Mouse (Mus musculus): ENCODE measurements around the gene Pkp4. TPM values are rescaled to one million over a fixed set of nuclear protein-coding genes. Genes with fewer than 3 reads are reported as not detected.

Pkp4 gene
- total RNA-seq, 2 experiments from 2014 or later = 211 to 222 TPM

DNA sequence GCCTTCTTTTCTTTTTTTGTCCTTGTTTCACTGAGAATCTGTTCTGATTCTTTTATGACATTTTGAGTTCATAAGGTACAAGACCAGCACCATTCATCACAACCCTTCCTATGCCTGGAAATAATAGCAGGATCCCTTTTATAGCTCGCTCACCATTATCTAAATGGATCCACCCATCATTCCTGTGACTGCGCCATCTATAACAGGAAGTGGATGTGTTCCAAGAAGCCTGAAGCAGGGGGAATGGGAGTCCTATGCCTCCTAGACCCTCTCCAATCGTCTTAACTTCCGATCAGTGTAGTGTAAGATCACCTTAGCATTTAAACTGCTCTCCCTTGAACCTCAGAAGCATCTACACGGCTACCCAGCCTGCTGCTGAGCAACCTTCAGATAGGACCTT lies 50.4 kb downstream of the Pkp4 start:
- intact Hi-C loops (cut with DNase I) = no loop called here

DNA sequence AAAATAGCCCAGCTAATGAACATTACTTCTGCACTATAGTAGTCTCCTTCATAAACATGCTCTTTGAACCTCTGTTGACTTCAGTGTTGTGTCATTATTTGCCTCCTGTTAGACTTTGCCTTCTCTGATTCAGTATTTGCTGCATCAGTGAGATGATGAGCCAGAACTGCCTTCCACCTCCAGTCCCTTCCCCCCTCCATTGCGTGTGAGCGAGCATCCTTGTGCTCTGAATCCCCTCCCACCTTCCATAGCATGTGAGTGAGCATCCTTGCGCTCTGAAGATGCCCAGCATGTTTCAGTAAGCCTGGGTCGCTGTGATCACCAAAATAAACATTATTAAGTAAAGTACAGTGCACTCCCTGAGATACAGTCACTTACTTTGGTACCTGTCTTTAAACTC lies 51.8 kb downstream of the Pkp4 start:
- intact Hi-C loops (cut with DNase I) = no loop called here
- DNase-seq (ENCODE audit: low spot score in 2 of 2) = no peak

More for the DNA sequence above, 50.4 kb downstream of the Pkp4 start:
- DNase-seq (ENCODE audit: low spot score in 2 of 2) = no peak

- intact Hi-C loops (cut with DNase I) = no loop called here
- DNase-seq (ENCODE audit: low spot score in 2 of 2) = no peak
These were observed 52.2 kb downstream of the Pkp4 start for GRCm38 (mm10) chr2:59212846-59213245.

- intact Hi-C loops (cut with DNase I) = no loop called here
- DNase-seq (ENCODE audit: low spot score in 2 of 2) = no peak
These were observed 57.3 kb downstream of the Pkp4 start for GRCm38 (mm10) chr2:59217931-59218330.

DNA sequence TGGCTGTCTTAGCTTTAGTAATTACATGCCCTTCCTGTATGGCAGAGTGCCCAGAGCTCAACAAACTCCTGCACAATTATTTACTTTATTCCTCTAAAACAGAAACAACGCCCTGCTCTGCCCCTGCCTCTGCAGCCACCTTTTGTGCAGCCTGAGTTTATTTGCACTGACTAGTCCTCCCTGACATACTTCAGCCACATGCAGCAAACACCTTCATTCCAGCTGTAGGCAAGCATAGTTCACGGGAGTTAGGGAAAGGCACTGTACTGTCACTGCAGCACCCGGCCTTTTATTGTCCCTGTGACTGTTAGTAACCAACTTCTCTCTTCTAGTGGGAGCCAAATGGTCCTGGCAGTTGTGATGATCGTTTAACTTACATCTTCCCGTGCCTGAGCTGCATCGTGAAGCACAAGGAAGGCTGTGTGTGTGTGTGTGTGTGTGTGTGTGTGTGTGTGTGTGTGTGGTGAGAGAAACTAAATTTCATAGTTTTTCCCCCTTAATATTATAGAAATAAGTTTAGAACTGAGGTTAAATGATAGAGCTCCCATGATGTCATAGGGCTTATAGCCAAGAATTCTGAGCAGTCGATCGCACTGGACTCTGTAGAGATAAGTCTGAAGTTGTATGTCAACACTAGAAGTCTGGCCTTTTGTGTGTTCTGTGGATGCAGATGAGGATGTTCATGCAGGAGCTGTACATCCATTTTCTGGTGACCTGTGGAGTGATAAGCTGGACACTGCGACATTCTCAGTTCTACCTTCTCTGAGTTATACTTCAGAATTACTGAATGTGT lies 59.5 kb downstream of the Pkp4 start:
- no peak for DNase-seq (ENCODE audit: low spot score in 2 of 2)
- intact Hi-C loops (cut with DNase I) = no loop called here

DNA sequence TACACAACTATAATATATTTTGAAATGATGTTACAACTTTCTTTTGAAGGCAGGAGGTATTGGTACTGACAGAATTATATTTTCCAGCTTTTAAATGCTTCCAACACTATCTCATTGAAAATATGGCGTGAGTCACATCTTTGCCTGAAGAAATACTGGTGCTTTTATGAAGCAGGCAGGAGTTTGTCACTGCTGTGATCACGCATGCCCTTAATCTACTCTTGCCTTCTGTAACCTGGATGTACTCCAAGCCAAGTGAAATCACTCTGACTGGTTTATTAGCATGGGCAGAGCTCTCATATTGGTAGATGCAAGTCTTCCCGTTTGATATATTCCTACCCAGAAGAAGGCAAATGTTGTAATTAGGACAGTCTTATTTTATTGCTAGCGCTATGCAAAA lies 65.7 kb downstream of the Pkp4 start:
- intact Hi-C loops (cut with DNase I) = no loop called here
- DNase-seq (ENCODE audit: low spot score in 2 of 2) = no peak

DNA sequence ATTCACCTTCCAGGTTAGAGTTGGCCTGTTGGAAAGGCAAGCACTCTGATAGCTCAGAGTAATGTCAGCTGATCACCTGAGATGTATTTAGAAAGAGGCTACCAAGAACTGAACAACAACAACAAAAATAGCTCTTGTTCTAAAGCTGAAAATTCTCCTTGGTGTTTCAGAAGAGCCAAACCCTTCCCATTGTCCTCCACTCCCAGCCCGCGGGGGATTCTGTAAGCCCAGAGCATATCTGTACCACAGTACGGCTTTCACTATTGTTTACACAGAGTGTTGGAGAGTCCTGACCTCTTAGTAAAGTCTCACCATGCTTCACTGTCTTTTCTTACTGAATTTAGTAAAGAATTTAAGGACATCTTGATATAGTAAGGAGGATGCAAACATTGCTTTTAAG lies 66.4 kb downstream of the Pkp4 start:
- intact Hi-C loops (cut with DNase I) = no loop called here
- DNase-seq (ENCODE audit: low spot score in 2 of 2) = no peak

GRCm38 (mm10) chr2:59227508-59228263 lies 67.0 kb downstream of the Pkp4 start:
- intact Hi-C loops (cut with DNase I) = no loop called here
- no peak for DNase-seq (ENCODE audit: low spot score in 2 of 2)

DNA sequence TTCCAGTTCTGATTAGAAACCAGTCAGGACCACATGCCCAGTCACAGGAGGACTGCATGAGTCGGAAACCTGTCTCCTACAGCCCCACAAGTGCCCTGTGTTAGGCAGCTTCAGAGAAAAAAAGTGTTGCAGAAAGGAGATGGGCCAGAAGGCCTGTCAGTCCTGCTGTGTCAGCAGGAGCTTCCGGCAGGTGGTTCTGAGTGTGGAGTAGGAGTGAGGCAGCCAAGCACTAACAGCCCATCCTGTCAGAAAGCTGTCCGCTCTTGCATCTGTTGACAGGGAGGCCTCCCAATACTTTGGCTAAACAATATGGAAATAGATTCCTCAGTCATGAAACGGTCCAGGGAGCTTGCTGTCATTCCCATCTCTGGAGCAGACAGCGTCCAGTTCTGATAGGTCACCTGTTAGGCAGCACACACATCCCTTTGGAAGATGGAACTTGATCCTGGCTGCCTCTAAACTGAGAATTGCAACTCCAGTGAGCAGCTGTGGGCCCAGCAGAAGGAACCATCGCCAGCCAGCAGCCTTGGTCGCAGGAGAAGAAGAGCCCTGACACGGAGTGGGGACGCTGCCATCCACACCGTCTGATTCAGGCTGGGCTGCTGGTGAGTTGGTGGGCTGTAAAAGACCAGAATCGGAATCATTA lies 68.7 kb downstream of the Pkp4 start:
- intact Hi-C loops (cut with DNase I) = no loop called here
- DNase-seq (ENCODE audit: low spot score in 2 of 2) = no peak

- intact Hi-C loops (cut with DNase I) = no loop called here
- no peak for DNase-seq (ENCODE audit: low spot score in 2 of 2)
These were observed 70.0 kb downstream of the Pkp4 start for GRCm38 (mm10) chr2:59230656-59231055.

GRCm38 (mm10) chr2:59231514-59231913 lies 70.9 kb downstream of the Pkp4 start:
- DNase-seq (ENCODE audit: low spot score in 2 of 2) = no peak
- intact Hi-C loops (cut with DNase I) = no loop called here

- intact Hi-C loops (cut with DNase I) = no loop called here
- DNase-seq (ENCODE audit: low spot score in 2 of 2) = no peak
These were observed 72.8 kb downstream of the Pkp4 start for GRCm38 (mm10) chr2:59233294-59233923.

DNA sequence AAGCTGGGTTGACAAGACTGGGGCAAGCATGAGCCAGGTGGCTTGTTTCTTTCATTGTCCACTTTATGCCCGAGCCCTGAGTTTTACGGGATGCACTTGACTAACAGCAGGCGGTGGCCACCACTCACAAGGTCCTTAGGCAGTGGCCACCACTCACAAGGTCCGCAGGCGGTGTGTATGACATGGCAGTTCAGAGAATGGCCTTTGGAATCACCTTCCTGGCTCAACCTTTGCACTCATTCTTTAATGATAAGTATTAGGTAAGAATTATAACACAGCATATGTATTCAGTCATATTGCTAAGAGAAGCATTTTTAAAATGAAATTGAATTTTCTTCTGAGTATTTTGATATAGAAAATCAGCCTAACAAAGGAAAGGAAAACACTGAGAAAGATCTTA lies 73.3 kb downstream of the Pkp4 start:
- intact Hi-C loops (cut with DNase I) = no loop called here
- no peak for DNase-seq (ENCODE audit: low spot score in 2 of 2)

GRCm38 (mm10) chr2:59234537-59234936 lies 73.9 kb downstream of the Pkp4 start:
- intact Hi-C loops (cut with DNase I) = no loop called here
- DNase-seq (ENCODE audit: low spot score in 2 of 2) = no peak

DNA sequence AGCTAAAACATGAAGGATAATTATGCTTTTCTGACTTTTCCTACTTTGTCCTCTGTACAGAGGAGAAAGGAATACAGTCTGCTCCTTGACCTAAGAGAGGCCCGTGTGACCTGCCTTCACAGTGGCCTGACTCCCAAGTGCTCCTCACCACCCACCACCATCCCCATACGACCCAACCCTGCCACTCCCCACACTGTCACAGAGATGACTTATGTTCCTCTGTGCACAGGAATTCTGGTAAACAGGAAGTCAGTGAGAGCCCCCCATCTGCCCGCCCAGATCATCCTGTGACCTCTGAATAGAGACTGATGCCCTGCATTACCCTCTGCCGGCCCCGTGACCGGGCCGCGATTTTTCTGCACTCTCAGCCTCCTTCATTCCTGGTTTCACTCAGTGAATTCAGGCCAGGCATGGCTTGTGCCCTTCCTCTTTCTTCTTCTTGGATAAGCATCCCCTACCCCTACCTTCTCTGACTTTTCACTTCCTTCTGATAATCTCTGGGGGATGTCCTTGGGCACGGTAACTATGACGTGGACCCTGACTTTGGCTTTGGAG lies 79.3 kb downstream of the Pkp4 start:
- intact Hi-C loops (cut with DNase I) = no loop called here
- no peak for DNase-seq (ENCODE audit: low spot score in 2 of 2)

GRCm38 (mm10) chr2:59242117-59242516 lies 81.5 kb downstream of the Pkp4 start:
- DNase-seq (ENCODE audit: low spot score in 2 of 2) = no peak
- intact Hi-C loops (cut with DNase I) = no loop called here

DNA sequence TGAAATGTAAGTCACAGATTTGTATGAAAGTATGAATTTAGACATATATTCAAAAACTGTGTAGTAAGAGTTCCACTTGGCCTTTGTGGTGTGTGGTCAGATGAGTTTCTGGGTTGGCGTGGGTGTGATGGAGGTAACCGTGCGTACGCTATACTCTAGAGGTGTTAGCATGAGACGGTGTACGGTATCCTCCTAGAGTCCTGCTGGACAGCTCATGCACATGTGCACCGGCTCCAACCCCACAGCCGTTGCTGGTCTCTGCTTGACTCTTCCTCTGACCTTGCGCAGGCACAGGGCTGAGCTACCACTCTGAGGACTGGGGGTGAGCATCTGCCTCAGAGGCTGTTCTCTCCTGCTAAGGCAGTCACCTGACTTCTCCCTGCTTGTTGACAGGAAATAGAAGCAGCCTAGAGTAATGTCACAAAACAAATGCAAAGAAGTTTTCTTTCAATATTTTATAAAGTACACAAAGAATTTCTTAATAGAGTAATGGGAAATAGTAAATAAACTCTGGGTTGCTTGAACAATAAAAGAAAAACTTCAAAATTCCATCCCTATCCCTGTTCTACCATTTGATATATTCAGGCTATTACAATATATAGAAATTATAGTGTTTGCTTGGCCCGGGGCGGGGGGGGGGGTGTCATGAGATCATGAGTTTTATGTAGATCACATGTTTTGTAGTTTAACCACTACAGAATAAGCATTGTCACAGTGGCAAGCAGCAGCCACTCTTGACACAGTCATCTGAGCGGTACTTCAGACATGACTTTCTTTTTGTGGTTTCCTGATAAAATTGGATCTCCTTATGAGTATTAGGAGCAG lies 83.8 kb downstream of the Pkp4 start:
- DNase-seq (ENCODE audit: low spot score in 2 of 2) = no peak
- intact Hi-C loops (cut with DNase I) = no loop called here

GRCm38 (mm10) chr2:59245098-59245388 lies 84.4 kb downstream of the Pkp4 start:
- intact Hi-C loops (cut with DNase I) = no loop called here

DNA sequence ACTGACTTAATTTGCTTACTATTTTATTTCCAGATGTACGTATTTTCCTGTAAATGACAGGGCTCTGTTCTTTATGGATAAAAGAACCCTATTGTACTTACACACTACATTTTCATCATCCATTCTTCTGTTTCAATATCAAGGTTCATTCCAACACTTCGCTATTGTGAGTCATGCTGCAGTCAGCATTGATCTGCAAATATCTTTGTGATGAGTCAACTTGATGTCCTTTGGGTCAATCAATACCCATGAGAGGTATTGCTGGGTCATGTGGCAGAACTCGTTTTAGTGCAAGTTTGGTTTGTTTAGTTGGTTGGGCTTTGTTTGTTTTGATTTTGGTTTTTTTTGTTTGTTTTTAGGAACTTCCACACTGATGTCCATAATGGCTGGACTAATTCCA lies 88.2 kb downstream of the Pkp4 start:
- DNase-seq (ENCODE audit: low spot score in 2 of 2) = no peak
- intact Hi-C loops (cut with DNase I) = no loop called here

More at GRCm38 (mm10) chr2:59245098-59245388, 84.4 kb downstream of the Pkp4 start:
- no peak for DNase-seq (ENCODE audit: low spot score in 2 of 2)
